Mouse (Mus musculus): ENCODE data around the gene Nfil3.

Gene Nfil3

DNA sequence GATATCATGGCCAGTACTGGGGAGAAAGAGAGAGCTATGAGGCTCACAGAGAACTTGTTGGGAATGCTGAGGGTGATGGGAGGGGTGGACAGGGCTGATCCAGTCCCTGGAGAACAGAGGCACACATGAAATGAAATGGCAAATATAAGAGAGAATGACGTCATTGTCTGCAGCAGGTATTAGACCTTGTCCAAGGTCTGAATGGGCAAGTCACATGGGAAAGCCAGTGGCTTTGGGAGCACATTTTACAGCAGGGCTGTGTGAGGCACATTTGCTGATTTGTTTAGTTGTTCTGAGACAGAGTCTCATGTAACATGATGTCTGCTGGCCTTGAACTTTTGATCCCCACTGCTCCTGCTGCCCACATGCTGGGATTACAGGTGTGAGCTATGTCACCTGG, 7.0 kb upstream of the Nfil3 start:
- in situ Hi-C loops (cut with MboI; ENCODE audit: low pct_unique_long_range_greater_than_20kb in 1 of 2, low sequenced_read_pairs in 2 of 2, unreplicated experiment in 1 of 2), result loop anchor here (5.0 to 25.0 kb wide), 4 partner anchors 153 to 283 kb away; no protein-coding TSS in a partner anchor

DNA sequence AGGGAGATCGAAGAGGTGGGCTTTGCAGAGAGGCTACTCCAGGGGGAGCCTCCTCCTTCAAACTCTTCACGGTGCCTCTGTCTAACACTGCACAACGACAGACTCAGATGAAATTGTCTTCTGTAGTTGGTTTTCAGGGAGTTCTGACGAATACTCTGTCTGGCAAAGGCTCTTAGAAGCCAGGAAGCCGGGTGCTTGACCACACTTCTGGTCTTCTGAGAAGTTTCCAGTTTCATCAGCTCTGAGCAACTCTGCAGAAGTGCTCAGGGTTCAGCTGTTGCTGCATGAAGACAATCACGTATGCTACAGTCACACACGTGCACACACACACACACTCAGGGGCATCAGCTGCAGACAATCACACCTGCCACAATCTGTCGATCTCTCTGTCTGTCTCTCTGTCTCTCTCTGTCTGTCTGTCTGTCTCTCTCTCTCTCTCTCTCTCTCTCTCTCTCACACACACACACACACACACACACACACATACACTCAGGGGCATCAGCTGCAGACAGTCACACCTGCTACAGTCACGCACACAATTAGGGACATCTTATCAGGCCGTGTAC, 5.4 kb upstream of the Nfil3 start:
- in situ Hi-C loops (cut with MboI; ENCODE audit: low pct_unique_long_range_greater_than_20kb in 1 of 2, low sequenced_read_pairs in 2 of 2, unreplicated experiment in 1 of 2), result loop anchor here (5.0 to 25.0 kb wide), 4 partner anchors 151 to 281 kb away; no protein-coding TSS in a partner anchor

DNA sequence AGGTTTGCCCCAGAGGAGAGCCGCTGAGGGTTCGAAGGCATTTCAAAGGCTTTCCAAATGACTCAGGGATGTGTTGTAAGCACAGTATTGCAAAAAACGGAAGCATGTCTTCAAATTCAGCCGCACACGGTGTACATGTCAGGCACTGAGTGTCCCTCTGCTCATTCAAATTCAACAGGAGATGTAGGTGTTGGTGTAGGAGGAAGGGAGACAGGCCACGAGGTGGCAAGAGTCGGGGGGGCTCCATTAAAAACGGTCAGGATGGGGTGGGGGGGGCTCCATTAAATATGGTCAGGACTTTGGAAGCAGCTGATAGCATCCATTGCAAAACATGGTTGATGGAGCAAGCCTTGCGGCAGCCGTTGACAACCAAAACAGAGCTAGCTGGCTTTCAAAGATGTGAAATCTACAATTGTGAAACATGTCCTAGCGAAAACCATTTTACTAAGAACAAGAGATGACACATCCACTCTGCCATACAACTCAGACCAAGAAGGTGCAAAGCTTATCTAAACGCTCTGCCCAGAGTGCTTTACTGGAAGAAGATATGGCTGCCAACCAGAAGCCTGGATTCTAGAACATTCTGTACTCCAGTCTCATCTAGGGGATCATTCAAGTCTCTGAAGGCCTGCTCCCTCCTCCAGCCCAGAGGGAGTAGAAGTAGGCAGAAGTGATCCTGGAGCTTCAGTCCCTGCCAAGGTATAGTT, 4.8 kb upstream of the Nfil3 start:
- in situ Hi-C loops (cut with MboI; ENCODE audit: low pct_unique_long_range_greater_than_20kb in 1 of 2, low sequenced_read_pairs in 2 of 2, unreplicated experiment in 1 of 2), result loop anchor here (5.0 to 25.0 kb wide), 4 partner anchors 151 to 281 kb away; no protein-coding TSS in a partner anchor

DNA sequence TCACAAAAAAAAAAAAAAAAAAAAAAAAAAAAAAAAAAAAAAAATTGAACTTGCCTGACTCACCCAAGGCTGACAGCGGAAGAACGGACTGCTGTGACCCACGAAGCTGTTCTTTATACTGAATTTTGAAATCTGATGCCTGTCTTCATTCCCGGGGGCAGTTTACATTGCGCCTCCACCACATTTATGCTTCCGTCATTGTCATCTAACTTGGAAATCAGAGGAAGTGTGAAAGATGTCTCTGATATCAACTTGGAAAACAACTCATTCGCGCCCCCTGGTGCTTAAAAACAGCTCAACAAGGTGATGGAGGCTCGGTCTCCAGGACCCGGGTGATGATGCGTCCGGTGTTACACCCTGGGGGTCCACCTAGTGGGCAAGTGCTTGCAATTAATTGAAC, 1.8 kb upstream of the Nfil3 start:
- in situ Hi-C loops (cut with MboI; ENCODE audit: low pct_unique_long_range_greater_than_20kb in 1 of 2, low sequenced_read_pairs in 2 of 2, unreplicated experiment in 1 of 2), result loop anchor here (10.0 to 25.0 kb wide), 3 partner anchors 148 to 278 kb away; no protein-coding TSS in a partner anchor

DNA sequence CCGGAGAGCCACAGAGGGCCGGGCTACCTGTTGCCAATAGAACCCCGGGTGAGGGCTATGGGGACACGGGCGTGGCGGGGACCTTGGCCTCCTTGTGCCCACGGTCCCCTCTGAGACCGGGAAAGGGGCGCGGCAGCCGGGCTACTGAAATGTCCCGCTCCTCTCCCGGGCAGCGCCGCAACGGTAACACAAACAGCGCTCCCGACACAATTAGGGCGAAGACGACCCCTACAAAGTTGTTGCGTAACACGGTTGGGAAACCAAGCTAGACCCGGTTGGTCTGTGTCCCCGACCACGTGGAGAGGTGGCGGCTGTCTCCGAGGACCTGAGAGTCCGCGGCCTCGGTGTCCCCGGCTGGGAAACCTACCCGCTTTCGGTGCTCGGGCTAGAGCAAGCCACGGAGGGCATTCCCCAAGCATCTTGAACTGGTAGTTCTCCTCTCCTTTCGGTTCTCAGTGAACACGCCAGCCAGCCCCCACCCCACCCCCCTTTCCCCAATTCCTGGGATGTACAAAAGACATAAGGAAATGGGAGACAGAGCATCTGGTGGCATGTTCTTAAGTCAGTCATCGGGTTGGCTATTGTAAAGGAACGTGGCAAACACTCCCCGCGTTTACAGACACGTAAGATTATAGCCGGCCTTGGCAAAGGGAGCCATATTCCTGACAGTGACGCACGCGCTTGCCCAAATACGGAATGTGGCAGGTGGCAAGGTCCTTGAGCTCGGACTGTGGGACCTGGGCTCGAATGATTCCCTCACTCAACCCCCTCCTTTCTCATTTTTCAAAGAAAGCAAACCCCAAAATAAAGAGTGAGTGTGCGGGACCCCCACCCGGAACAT, 788 bp upstream of the Nfil3 start:
- in situ Hi-C loops (cut with MboI; ENCODE audit: low pct_unique_long_range_greater_than_20kb in 1 of 2, low sequenced_read_pairs in 2 of 2, unreplicated experiment in 1 of 2), result loop anchor here (10.0 to 25.0 kb wide), 3 partner anchors 147 to 277 kb away; no protein-coding TSS in a partner anchor

DNA sequence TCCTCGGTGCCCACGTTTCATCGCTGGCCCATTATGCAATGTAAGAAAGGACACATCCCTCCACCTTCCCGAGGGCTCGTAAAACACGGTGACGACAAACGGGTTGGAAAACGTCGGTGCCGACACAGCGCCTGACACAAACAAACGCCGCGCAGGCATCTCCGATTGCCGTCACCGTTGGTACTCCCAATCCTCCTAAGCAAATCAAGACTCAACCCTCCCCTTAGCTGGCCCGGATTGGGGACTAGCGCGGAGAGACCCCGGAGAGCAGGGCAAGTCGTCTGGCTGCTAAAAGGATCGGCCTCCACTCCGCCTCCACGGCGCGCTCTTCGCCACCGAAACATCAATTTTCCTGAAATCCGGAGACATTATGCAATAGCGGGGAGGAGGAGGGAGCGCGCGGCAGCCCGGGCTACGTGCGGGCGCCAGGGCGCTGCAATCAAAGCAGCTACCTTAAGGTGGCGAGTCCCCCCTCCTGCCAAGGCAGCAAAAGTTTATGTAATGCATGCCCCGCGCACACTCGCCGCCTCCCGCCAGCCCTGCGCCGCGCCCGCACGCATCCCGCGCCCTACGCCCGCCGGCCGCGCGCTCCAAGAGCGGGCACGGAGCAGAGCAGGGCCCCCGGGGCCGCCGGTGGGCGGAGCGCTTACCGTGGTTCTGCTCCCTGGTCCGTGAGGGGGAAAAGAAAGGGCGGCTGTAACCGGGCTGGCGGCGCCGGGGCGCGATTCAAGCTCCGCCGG, 492 bp downstream of the Nfil3 start:
- in situ Hi-C loops (cut with MboI; ENCODE audit: low pct_unique_long_range_greater_than_20kb in 1 of 2, low sequenced_read_pairs in 2 of 2, unreplicated experiment in 1 of 2), result loop anchor here (10.0 to 25.0 kb wide), 3 partner anchors 146 to 276 kb away; no protein-coding TSS in a partner anchor

DNA sequence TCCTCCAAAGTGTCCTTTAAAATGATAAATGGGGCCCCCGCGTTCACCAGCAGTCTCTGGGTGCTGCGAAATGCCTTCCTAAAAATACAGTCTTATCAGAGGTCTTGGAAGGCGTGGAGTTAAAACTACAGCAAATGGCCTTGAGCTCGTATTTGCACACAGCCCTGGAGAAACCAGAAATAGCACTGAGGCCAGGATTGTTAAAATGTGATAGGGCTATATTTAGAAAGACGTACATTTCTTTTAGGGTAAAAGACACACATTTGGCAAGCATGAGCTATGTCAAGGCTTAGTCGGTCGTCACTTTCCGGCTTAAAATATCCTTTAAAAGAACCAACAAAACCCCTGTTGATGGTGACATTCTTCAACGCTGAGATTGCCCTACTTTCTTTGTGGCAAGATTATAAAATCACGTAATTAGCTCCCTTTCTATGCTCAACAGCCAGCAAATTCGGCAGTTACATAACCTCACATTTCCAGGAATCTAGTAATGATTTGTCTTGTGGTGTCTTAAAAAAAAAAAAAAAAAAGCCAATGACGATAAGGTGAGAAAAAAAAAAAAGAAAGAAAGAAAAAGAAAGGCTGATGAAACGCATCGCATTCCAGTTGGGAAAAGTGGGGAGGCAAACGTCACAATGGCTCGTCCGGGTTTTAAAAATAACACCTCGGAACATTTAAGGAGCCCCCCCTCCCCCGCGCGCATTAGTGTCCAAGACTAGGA, 1.4 kb downstream of the Nfil3 start:
- in situ Hi-C loops (cut with MboI; ENCODE audit: low pct_unique_long_range_greater_than_20kb in 1 of 2, low sequenced_read_pairs in 2 of 2, unreplicated experiment in 1 of 2), result loop anchor here (10.0 to 25.0 kb wide), 3 partner anchors 145 to 275 kb away; no protein-coding TSS in a partner anchor

DNA sequence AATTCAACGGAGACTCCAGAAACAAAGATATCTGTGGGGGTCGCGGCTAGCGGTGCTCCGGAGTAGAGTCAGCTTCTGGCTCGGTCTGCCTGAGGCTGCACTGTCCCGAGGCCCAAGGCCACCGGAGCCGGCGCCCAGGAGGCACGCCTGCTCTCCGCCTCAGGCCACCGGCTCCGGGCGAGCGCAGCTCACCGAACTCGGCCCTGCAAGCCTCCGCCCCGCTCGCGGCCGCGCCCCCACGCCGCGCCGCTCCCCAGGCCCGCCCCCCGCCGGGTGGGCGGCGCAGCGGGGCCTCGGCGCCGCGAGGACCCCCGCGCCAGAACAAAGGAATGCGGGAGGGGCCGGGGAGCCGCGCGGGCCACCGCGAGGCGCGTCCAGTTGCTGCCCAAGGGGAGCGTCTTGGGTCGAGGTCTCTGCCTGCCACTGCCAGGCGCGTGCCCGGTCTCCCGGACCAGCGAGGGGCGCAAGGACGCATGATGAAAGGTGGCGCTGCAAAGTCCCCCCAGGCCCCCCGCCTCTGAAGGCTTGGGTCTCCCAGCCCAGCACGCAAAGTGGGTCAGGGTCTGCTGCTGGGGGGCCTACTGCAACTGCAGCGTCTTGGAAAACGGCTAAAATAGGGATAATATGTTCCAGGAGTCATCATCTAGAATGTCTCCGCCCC, 2.4 kb downstream of the Nfil3 start:
- in situ Hi-C loops (cut with MboI; ENCODE audit: low pct_unique_long_range_greater_than_20kb in 1 of 2, low sequenced_read_pairs in 2 of 2, unreplicated experiment in 1 of 2), result loop anchor here in 1 of 2 experiments (25.0 kb wide), 1 partner anchor 266 kb away; no protein-coding TSS in a partner anchor

DNA sequence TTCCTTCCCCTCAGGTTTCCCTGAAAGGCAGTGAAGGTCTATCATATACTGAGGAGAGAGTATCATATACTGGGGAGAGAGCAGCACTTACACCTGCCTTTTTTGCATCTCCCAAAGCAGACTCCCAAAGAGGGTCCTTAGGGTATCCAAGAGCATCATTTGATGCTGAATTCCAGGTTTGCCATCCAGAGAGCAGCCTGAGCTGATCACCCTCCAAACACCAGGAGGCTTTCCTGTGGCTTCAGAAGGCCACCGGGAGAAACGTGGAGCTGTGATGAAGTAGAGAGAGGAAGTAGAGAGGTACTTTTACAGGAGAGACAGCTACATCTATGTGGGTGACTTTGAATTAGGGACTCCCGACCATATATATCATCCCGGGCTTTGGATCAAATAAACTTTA, 3.1 kb downstream of the Nfil3 start:
- in situ Hi-C loops (cut with MboI; ENCODE audit: low pct_unique_long_range_greater_than_20kb in 1 of 2, low sequenced_read_pairs in 2 of 2, unreplicated experiment in 1 of 2), result loop anchor here in 1 of 2 experiments (25.0 kb wide), 1 partner anchor 265 kb away; no protein-coding TSS in a partner anchor

DNA sequence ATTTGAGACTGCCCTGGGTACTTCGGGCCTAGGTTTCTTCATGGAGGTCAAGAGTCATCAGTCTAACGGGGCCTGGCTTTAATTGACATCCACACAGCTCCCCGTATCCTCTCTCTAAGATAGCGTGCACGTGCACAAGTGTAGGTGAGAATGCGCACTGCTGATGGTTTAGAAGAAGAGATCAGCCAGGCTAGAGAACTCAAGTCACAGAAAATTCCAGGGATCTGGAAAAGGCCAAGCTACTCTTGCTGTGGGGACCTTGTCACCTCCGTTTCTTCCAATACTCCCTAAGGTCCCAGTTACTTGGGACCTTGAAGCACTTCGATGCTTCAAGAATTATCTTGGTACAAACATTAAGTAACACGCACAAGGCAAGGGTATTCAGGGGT, 3.7 kb downstream of the Nfil3 start:
- in situ Hi-C loops (cut with MboI; ENCODE audit: low pct_unique_long_range_greater_than_20kb in 1 of 2, low sequenced_read_pairs in 2 of 2, unreplicated experiment in 1 of 2), result loop anchor here in 1 of 2 experiments (25.0 kb wide), 1 partner anchor 265 kb away; no protein-coding TSS in a partner anchor

DNA sequence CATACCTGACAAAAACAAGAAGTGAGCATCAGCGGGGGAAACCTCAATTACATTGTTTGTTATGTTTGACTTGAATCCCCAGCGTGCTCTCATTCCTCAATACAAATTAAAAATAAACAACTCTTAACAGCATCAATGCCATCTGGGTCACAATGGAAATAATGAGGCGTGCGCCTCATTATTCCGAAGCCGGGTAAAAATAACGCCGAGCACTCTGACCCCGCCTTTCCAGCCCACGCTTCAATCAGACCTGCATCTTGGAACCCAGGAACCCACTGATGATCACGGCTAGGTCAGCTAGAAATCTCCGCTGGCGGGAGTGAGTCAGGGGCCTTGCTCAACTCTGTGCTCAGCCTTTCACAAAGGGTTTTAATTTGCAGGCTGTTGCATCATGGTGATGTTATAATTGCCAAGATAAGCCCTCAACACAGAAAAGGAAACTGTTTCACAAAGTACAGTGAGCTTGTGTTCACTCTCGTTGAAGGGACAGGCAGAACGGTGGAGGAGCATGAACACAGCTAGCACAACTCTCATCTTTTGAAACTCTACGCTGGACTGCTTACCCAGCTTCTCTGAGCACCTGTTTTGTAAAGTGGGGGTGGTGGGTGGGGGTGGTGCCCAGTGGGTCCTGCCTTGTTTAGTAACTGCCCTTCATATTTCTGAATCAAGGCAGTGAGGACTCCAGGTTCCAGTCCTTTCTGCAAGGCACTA, 4.2 kb downstream of the Nfil3 start:
- in situ Hi-C loops (cut with MboI; ENCODE audit: low pct_unique_long_range_greater_than_20kb in 1 of 2, low sequenced_read_pairs in 2 of 2, unreplicated experiment in 1 of 2), result loop anchor here in 1 of 2 experiments (25.0 kb wide), 1 partner anchor 264 kb away; no protein-coding TSS in a partner anchor

DNA sequence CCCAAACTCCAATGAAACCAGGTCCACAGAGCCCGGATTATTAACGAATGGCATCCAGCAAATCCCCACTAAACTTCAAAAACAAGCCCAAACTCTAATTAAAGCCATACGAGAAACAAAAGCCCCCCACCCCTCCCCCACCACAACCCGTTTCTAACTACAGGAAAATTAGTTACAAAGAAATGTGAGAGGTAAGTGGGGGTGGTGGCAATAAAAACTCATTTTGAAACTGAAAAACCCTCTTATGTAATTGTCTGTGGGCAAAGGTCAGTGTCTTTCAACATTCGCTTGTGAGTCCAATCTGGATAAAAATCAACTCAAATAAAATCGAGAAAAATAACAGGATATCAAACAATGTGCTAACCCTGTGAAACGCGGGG, 4.8 kb downstream of the Nfil3 start:
- in situ Hi-C loops (cut with MboI; ENCODE audit: low pct_unique_long_range_greater_than_20kb in 1 of 2, low sequenced_read_pairs in 2 of 2, unreplicated experiment in 1 of 2), result loop anchor here in 1 of 2 experiments (25.0 kb wide), 1 partner anchor 264 kb away; no protein-coding TSS in a partner anchor

DNA sequence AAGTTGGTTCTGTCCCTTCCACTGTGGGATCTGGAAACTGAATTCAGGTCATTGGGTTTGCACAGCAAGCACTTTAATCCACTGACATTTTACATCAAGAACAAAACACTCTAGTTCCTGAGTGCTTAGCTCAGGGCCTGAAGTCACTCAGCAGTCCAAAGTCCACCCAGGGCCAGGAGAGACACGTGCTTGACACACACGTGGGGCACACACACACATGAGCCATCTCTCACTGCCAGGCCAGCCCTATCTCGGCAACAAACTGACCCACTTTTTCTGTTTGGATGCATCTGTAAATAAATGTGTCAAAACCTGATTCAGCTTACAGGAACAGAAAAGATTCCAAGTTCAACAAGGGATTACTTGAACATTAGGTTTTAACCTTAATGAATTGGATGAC, 6.2 kb downstream of the Nfil3 start:
- in situ Hi-C loops (cut with MboI; ENCODE audit: low pct_unique_long_range_greater_than_20kb in 1 of 2, low sequenced_read_pairs in 2 of 2, unreplicated experiment in 1 of 2), result loop anchor here in 1 of 2 experiments (25.0 kb wide), 1 partner anchor 262 kb away; no protein-coding TSS in a partner anchor

DNA sequence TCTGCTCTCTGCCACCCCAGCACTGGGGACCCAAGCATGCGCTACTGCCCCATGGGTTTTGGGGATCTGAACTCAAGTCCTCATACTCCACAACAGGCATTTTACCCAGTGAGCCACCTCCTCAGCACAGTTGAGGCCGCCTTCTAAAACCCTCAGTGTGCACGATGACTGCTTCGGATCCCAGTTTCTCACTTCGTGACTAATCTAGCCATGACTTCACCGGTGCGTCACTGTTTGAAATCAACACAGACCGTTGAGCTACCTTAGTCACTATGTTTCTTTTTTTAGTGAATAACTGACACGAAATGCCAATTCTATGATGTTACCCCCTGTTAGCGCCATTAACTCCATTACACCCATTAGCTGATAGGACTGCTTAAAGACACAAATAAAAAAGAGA, 7.4 kb downstream of the Nfil3 start:
- in situ Hi-C loops (cut with MboI; ENCODE audit: low pct_unique_long_range_greater_than_20kb in 1 of 2, low sequenced_read_pairs in 2 of 2, unreplicated experiment in 1 of 2), result no loop called here

DNA sequence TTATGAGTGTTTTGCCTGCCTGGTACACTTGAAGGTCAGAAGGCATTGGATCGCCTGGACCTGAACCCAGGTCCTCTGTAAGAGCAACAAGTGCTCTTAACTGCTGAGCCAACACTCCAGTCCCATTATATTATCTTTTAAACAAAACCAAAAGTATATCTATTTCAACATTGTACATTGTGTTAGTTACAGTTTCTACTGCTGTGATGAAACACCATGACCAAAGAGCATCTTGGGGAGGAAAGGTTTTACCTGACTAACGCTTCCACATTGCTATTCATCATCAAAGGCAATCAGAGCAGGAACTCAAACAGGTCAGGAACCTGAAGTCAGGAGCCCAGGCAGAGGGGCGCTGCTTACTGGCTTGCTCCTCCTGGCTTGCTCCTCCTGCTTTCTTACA, 8.2 kb downstream of the Nfil3 start:
- in situ Hi-C loops (cut with MboI; ENCODE audit: low pct_unique_long_range_greater_than_20kb in 1 of 2, low sequenced_read_pairs in 2 of 2, unreplicated experiment in 1 of 2), result no loop called here

DNA sequence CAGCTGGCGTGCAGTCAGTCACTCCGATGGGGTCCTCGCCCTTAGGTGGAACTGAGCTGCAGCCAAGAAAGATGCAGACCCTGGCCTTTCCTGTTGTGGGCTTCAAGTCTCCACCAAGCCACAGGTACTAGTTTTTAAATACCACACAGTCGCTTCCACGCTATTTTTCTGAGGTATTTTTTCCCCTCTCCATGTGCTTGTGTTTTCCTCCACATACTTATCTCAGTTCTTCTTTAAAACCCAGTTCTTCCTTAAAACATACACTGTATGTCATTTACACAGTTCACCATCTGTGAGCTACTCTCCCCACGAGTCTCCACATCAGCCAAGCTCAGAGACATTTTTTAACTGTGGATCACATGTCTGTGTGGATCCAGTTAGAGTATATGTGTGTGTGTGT, 10.0 kb downstream of the Nfil3 start:
- in situ Hi-C loops (cut with MboI; ENCODE audit: low pct_unique_long_range_greater_than_20kb in 1 of 2, low sequenced_read_pairs in 2 of 2, unreplicated experiment in 1 of 2), result no loop called here
